Mouse (Mus musculus): Measurements from ENCODE around the gene 4930402F06Rik.

DNA sequence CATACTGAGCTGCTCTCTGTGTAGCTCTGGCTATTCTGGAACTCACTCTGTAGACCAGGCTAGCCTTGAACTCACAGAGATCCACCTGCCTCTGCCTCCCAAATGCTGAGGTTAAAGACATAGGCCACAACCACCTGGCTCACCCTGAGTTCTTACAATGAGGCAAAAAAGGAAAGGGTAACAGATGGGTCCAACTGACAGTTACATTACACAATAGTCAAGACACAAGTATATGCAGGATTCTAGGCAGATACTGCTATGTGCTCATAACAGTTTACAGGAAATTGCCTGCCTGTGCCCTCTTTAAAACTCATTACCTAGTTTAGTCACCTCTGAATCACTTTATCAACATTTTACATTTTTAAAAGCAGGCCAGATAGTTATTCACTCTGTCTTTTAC is 63.3 kb downstream of the 4930402F06Rik start:
- TF ChIP-seq CTCF (IDR thresholded peaks at IDR 0.05; ENCODE audit: insufficient read depth, low read depth, low read length) (no peak), POLR2A (IDR thresholded peaks at IDR 0.05; ENCODE audit: insufficient read depth, low read depth, low read length) (no peak)
